ENCODE assay signal across 15 mouse cellular contexts in the genomic region with DNA sequence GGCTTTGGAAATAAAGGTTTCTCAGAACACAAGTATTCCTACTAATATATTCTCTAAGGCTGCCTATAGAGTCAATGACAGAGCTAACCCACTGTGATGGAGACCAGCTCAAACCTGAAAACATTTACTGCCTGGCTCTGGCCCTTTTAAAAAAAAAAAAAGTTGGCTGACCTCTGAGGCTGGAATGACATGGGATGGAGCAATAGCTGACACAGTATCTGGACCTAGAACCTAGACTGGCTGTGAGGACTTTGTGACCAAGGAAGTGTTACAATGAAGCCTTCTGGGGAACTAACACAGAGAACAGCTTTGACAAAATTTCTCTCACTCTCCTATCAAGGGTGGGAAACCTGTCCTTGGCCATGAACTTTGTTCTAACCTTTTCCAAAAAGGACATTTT. TPM values are rescaled to one million over a fixed set of nuclear protein-coding genes. Genes with fewer than 3 reads are reported as not detected.
DNase-seq lines count a peak whose midpoint lies in the region; ATAC-seq and TF ChIP-seq lines count a peak whose summit lies in the region.
"Had no signal": no experiment of that assay in that cellular context is flagged by ENCODE, and none has a peak within 500 bp of the region (broad histone marks: within the 10 kb centered on the region; RNA-seq: fewer than 3 reads in every experiment).

No protein-coding gene starts in this region.

- no peaks in the 10 kb centered on the region for H3K36me3 ChIP-seq in kidney, embryonic 14.5 days (ENCODE audit: control insufficient read depth, insufficient read depth, low read length)
- peaks cover 15% of the 10 kb centered on the region for H3K36me3 ChIP-seq in kidney, embryonic 15.5 days
- peaks cover 29% of the 10 kb centered on the region for H3K36me3 ChIP-seq in liver, embryonic 15.5 days (replicated peaks)
- H3K36me3 ChIP-seq: embryonic facial prominence, embryonic 15.5 days; forebrain, embryonic 15.5 days had no signal

- TF ChIP-seq CTCF in gastrocnemius, adult 2 months (IDR thresholded peaks at IDR 0.05): no peak

- intact Hi-C loops in gastrocnemius, adult 2 months (cut with DNase I): no loop called here

- H3K4me3 ChIP-seq in gastrocnemius, adult 2 months: no peak overlapping the region
- H3K4me3 ChIP-seq in kidney, embryonic 14.5 days (ENCODE audit: low read length): no peak overlapping the region
- H3K4me3 ChIP-seq in kidney, embryonic 15.5 days (replicated peaks): no peak overlapping the region
- no peak overlapping the region for H3K4me3 ChIP-seq in liver, embryonic 15.5 days (replicated peaks)
- H3K4me3 ChIP-seq: embryonic facial prominence, embryonic 15.5 days; forebrain, embryonic 15.5 days; layer of hippocampus, adult 2 months; limb, embryonic 10.5 days had no signal

- H3K9me3 ChIP-seq in kidney, embryonic 14.5 days (ENCODE audit: control insufficient read depth, low read length): no peaks in the 10 kb centered on the region
- no peaks in the 10 kb centered on the region for H3K9me3 ChIP-seq in kidney, embryonic 15.5 days (replicated peaks)
- no peaks in the 10 kb centered on the region for H3K9me3 ChIP-seq in liver, embryonic 15.5 days (replicated peaks)
- H3K9me3 ChIP-seq: embryonic facial prominence, embryonic 15.5 days; forebrain, embryonic 15.5 days; limb, embryonic 10.5 days had no signal

- H3K9ac ChIP-seq in kidney, embryonic 14.5 days (ENCODE audit: low read depth, low read length): no peak overlapping the region
- H3K9ac ChIP-seq in kidney, embryonic 15.5 days: no peak overlapping the region
- H3K9ac ChIP-seq in liver, embryonic 15.5 days: peak overlapping the region; percentile 20; the same call in 1 of the 2 replicates
- H3K9ac ChIP-seq: embryonic facial prominence, embryonic 15.5 days; forebrain, embryonic 15.5 days had no signal

- H3K4me2 ChIP-seq in kidney, embryonic 14.5 days (replicated peaks; ENCODE audit: low read depth, low read length): no peak overlapping the region
- H3K4me2 ChIP-seq in kidney, embryonic 15.5 days: no peak overlapping the region
- peak overlapping the region; percentile 62 for H3K4me2 ChIP-seq in liver, embryonic 15.5 days
- H3K4me2 ChIP-seq: embryonic facial prominence, embryonic 15.5 days; forebrain, embryonic 15.5 days had no signal

- ATAC-seq in kidney, embryonic 14.5 days (ENCODE audit: low FRiP score, low TSS enrichment): no peak
- no peak for ATAC-seq in kidney, embryonic 15.5 days (replicated peaks; ENCODE audit: low FRiP score)
- no peak for ATAC-seq in liver, embryonic 15.5 days (ENCODE audit: insufficient read depth)
- ATAC-seq: forebrain, embryonic 15.5 days; Patski had no signal

- H3K27me3 ChIP-seq in kidney, embryonic 14.5 days (ENCODE audit: control insufficient read depth, insufficient read depth, low read length): no peaks in the 10 kb centered on the region
- no peaks in the 10 kb centered on the region for H3K27me3 ChIP-seq in kidney, embryonic 15.5 days
- no peaks in the 10 kb centered on the region for H3K27me3 ChIP-seq in liver, embryonic 15.5 days
- H3K27me3 ChIP-seq: embryonic facial prominence, embryonic 15.5 days; forebrain, embryonic 15.5 days; Patski had no signal

- peaks cover 35% of the 10 kb centered on the region for H3K4me1 ChIP-seq in kidney, embryonic 14.5 days (ENCODE audit: control insufficient read depth, insufficient read depth, low read length)
- peaks cover 65% of the 10 kb centered on the region for H3K4me1 ChIP-seq in kidney, embryonic 15.5 days
- peaks cover 86% of the 10 kb centered on the region for H3K4me1 ChIP-seq in liver, embryonic 15.5 days (replicated peaks)

- peak overlapping the region; percentile 73 for H3K27ac ChIP-seq in gastrocnemius, adult 2 months
- no peak overlapping the region for H3K27ac ChIP-seq in kidney, embryonic 14.5 days (ENCODE audit: low read depth, low read length)
- peak overlapping the region; percentile 88; the same call in 1 of the 2 replicates for H3K27ac ChIP-seq in kidney, embryonic 15.5 days
- H3K27ac ChIP-seq in liver, embryonic 15.5 days (replicated peaks): peak overlapping the region; percentile 84
- H3K27ac ChIP-seq: embryonic facial prominence, embryonic 15.5 days; forebrain, embryonic 15.5 days; layer of hippocampus, adult 2 months; limb, embryonic 10.5 days had no signal

- DNase-seq in gastrocnemius, adult 2 months: no peak
- DNase-seq in gastrocnemius, postnatal 10 days: no peak
- DNase-seq in kidney, adult 18-20 months: peak; percentile 39
- no peak for DNase-seq in cerebellum, adult 18-20 months
- no peak for DNase-seq in urinary bladder, adult 2 months (ENCODE audit: low spot score)
- DNase-seq: B cell, adult 2 months; cerebellum, adult 2 months had no signal

RNA-seq across cellular contexts. Expression of a gene that starts 9.3 kb away (rescaled TPM):
- total RNA-seq in gastrocnemius, adult 2 months (2021): 10 to 100 TPM in 1 of 2 experiments, 1 to 10 TPM in 1; 6.5 to 10.0 TPM
- 10 to 100 TPM in 1 of 2 experiments, 1 to 10 TPM in 1; 9.3 to 12.5 TPM for total RNA-seq in gastrocnemius, postnatal 10 days (2021)
- polyA plus RNA-seq in kidney, embryonic 14.5 days (2014; fragmentation: Nextera tagmentation; extraction: Ambion mirVana): 6.0 and 6.1 TPM in 2 replicates
- 3.8 and 4.9 TPM in 2 replicates for polyA plus RNA-seq in kidney, embryonic 15.5 days (2015; fragmentation: Nextera tagmentation; extraction: Ambion mirVana)
- 2.9 and 3.9 TPM in 2 replicates for polyA plus RNA-seq in liver, embryonic 15.5 days (2015; fragmentation: Nextera tagmentation; extraction: Ambion mirVana)
- 29.4 and 40.4 TPM in 2 replicates for polyA plus RNA-seq in urinary bladder, adult 2 months (2012; rRNA removed)
